Mouse (Mus musculus) CD4-positive, CD25-positive, alpha-beta regulatory T cell, adult 4 months (primary cell): ENCODE data around the gene Kcna10. TPM values are rescaled to one million over a fixed set of nuclear protein-coding genes. Genes with fewer than 3 reads are reported as not detected.

ENCODE experiments used
- ATAC-seq: one replicate; pipeline ENCODE4 v1.8.0; 2017
- polyA plus RNA-seq, 2 experiments: library from polyadenylated mRNA; unstranded; fragments of 100-300 nt; shearing (Covaris generic); gene quantifications; one replicate each; pipeline ENCODE4 v1.2.1; 2017

Kcna10 gene
- polyA plus RNA-seq, 2 experiments from 2014 or later, result not detected

- ATAC-seq, result no peak
Measured at GRCm38 (mm10) chr3:107205170-107205569, 22.3 kb downstream of the Kcna10 start.

- ATAC-seq, result peak; percentile 74
Measured at GRCm38 (mm10) chr3:107205994-107206393, 23.1 kb downstream of the Kcna10 start.

- ATAC-seq, result peak; percentile 80
Measured at GRCm38 (mm10) chr3:107206490-107207150, 23.8 kb downstream of the Kcna10 start.

- no peak for ATAC-seq
Measured at GRCm38 (mm10) chr3:107207625-107208253, 24.9 kb downstream of the Kcna10 start.

GRCm38 (mm10) chr3:107214606-107215005 is 31.8 kb downstream of the Kcna10 start:
- no peak for ATAC-seq

GRCm38 (mm10) chr3:107216400-107217100 is 33.7 kb downstream of the Kcna10 start:
- ATAC-seq, result no peak

GRCm38 (mm10) chr3:107217101-107217480 is 34.2 kb downstream of the Kcna10 start:
- no peak for ATAC-seq

GRCm38 (mm10) chr3:107218572-107218971 is 35.7 kb downstream of the Kcna10 start:
- ATAC-seq, result no peak

- ATAC-seq, result no peak
Measured at GRCm38 (mm10) chr3:107221608-107222007, 38.8 kb downstream of the Kcna10 start, which contains the start of gene Cym. Cym (minus strand) TSS chr3:107221732.

GRCm38 (mm10) chr3:107223230-107223629 is 40.4 kb downstream of the Kcna10 start:
- ATAC-seq, result no peak

- no peak for ATAC-seq
Measured at GRCm38 (mm10) chr3:107225820-107226219, 43.0 kb downstream of the Kcna10 start.

GRCm38 (mm10) chr3:107229221-107229620 is 46.4 kb downstream of the Kcna10 start:
- ATAC-seq, result no peak

- no peak for ATAC-seq
Measured at GRCm38 (mm10) chr3:107229822-107230221, 47.0 kb downstream of the Kcna10 start.

GRCm38 (mm10) chr3:107230527-107230926 is 47.7 kb downstream of the Kcna10 start, which contains the start of gene A630076J17Rik:
A630076J17Rik (plus strand) TSS chr3:107230614.
- no peak for ATAC-seq

GRCm38 (mm10) chr3:107231202-107231601 is 48.3 kb downstream of the Kcna10 start:
- no peak for ATAC-seq

- ATAC-seq, result peak; percentile 97
Measured at GRCm38 (mm10) chr3:107233351-107233813, 50.5 kb downstream of the Kcna10 start.

- no peak for ATAC-seq
Measured at GRCm38 (mm10) chr3:107233945-107234344, 51.1 kb downstream of the Kcna10 start.

- ATAC-seq, result no peak
Measured at GRCm38 (mm10) chr3:107238051-107238450, 55.2 kb downstream of the Kcna10 start.

- no peak for ATAC-seq
Measured at GRCm38 (mm10) chr3:107238471-107238980, 55.7 kb downstream of the Kcna10 start.

GRCm38 (mm10) chr3:107239607-107240006 is 56.8 kb downstream of the Kcna10 start, which contains the start of gene Prok1:
Prok1 (minus strand) TSS chr3:107239707.
- no peak for ATAC-seq

- ATAC-seq, result no peak
Measured at GRCm38 (mm10) chr3:107241389-107242094, 58.7 kb downstream of the Kcna10 start.
